Mouse (Mus musculus) lung, postnatal 0 days (tissue): ENCODE measurements around the gene Nrxn1.

Experiments used
- CTCF ChIP-seq: IDR thresholded peaks from 2 replicates; pipeline ENCODE4 v1.5.1; 2016; ENCODE audit warnings: antibody characterized with exemption, mild to moderate bottlenecking
- EP300 ChIP-seq: IDR thresholded peaks from 2 replicates; pipeline ENCODE4 v1.6.1; 2016; ENCODE audit warnings: antibody characterized with exemption, mild to moderate bottlenecking, control low read depth

DNA sequence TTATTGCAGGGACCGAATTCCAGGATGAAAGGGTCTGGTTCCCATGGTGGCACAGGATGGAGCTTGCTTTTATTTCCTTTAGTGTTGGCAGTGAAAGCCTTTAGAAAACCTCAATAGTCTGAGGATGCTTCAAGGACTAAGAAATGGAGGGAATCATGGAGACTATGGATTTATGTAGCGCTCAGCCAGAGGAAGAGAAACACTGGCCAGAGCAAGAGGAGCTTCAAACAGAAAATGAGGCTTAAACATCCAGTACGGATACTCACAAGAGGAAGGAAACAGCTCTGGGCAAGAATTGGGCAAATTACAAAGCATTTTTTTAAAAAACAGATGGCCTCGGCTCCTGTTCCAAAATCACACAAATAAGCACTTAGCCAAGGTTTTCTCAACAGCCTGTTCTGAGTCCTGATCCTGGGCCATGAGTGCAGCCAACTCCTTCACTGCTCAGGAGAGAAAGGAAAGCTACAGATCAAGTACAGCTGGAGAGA is 93.2 kb downstream of the Nrxn1 start:
- TF ChIP-seq CTCF (no peak), EP300 (no peak)
